Comparison of ENCODE assay signal across 9 mouse cellular contexts in the genomic region with DNA sequence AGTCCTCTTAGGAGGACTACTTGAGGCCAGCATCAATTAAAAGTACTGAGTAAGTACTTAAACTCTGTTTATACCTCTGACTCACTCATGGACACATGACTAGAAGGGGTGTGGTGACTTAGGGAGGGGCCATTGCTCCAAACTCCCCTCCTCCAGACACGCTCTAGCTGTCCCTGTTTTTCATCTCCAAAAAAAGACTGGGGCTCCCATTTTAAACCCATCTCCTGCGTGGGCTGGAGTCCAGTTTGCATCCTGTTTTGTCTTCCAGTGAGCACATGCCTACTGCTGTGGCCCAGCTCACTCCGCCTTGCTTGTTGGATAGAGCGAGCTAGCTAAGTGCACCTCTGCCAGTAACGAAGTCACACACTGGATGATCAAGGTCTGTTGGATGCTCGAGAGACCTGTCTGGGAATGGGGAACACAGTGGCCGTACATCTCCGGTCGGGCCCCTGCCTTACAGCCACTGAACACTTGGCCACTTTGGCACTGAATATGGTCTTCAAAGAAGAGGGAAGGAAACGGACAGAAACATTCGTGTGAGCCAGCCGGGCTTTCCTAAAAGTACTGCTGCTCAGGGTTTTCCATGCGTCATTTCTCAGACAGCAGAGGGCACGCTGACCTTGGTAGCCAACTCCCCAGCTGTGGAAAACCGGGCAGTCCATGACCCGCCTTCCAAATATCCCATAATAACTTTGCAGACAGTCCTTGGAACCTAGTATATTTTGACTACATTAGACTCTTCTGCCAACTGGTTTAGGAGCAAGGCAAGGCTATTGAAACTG.
DNase-seq lines count a peak whose midpoint lies in the region; ATAC-seq and TF ChIP-seq lines count a peak whose summit lies in the region.
"Had no signal": no experiment of that assay in that cellular context is flagged by ENCODE, and none has a peak within 500 bp of the region (broad histone marks: within the 10 kb centered on the region; RNA-seq: fewer than 3 reads in every experiment).

No protein-coding gene starts in this region.

- H3K9ac ChIP-seq in lung, embryonic 16.5 days (ENCODE audit: low read length) = no peak overlapping the region
- no peak overlapping the region for H3K9ac ChIP-seq in embryonic facial prominence, embryonic 14.5 days (ENCODE audit: low read depth, low read length)
- H3K9ac ChIP-seq in intestine, postnatal 0 days (ENCODE audit: low read depth, low read length) = no peak overlapping the region
- no peak overlapping the region for H3K9ac ChIP-seq in liver, embryonic 14.5 days (replicated peaks)
- H3K9ac ChIP-seq: lung, embryonic 15.5 days had no signal

- DNase-seq in lung, postnatal 4 days = no peak
- peak; percentile 42 for DNase-seq in embryonic facial prominence, embryonic 14.5 days (ENCODE audit: low spot score)
- no peak for DNase-seq in liver, embryonic 14.5 days (ENCODE audit: low read depth in 3 of 3, low spot score in 3 of 3)
- no peak for DNase-seq in cerebellum, postnatal 10 days
- DNase-seq in yolk sac, embryonic 10.5 days (ENCODE audit: low spot score) = no peak

- H3K4me3 ChIP-seq in lung, embryonic 16.5 days (ENCODE audit: low read length) = no peak overlapping the region
- no peak overlapping the region for H3K4me3 ChIP-seq in embryonic facial prominence, embryonic 14.5 days (ENCODE audit: low read depth, low read length)
- H3K4me3 ChIP-seq in intestine, postnatal 0 days (ENCODE audit: low read depth, low read length) = no peak overlapping the region
- no peak overlapping the region for H3K4me3 ChIP-seq in liver, embryonic 14.5 days (ENCODE audit: insufficient read depth in 1 of 2, low read depth in 2 of 2, low read length in 2 of 2)
- H3K4me3 ChIP-seq: lung, embryonic 15.5 days had no signal

- peaks cover 8% of the 10 kb centered on the region; the same call in 1 of the 2 replicates for H3K4me1 ChIP-seq in lung, embryonic 16.5 days (replicated peaks; ENCODE audit: control insufficient read depth, insufficient read depth, low read length)
- H3K4me1 ChIP-seq in embryonic facial prominence, embryonic 14.5 days (ENCODE audit: control insufficient read depth, insufficient read depth, low read length) = peaks cover 30% of the 10 kb centered on the region
- no peaks in the 10 kb centered on the region for H3K4me1 ChIP-seq in intestine, postnatal 0 days (replicated peaks; ENCODE audit: control insufficient read depth, insufficient read depth, low read length)
- H3K4me1 ChIP-seq in liver, embryonic 14.5 days (replicated peaks; ENCODE audit: control insufficient read depth in 2 of 2, insufficient read depth in 2 of 2, low read length in 1 of 2) = peaks cover 4 to 32% of the 10 kb centered on the region in 2 experiments; a peak in 3 of 4 replicates

- 73% methylated on average over 16 of the region's 16 CpGs for WGBS in lung, embryonic 16.5 days
- WGBS in embryonic facial prominence, embryonic 14.5 days = 65% methylated on average over 16 of the region's 16 CpGs
- WGBS in intestine, postnatal 0 days = 77% methylated on average over 16 of the region's 16 CpGs
- WGBS in liver, embryonic 14.5 days (ENCODE audit: insufficient replicate concordance) = 75% methylated on average over 16 of the region's 16 CpGs

- TF ChIP-seq EP300 in liver, embryonic 14.5 days (IDR thresholded peaks at IDR 0.05; ENCODE audit: low read depth) = no peak

- no peaks in the 10 kb centered on the region for H3K9me3 ChIP-seq in lung, embryonic 16.5 days (ENCODE audit: control insufficient read depth, low read length)
- H3K9me3 ChIP-seq in embryonic facial prominence, embryonic 14.5 days (ENCODE audit: control insufficient read depth, low read length) = no peaks in the 10 kb centered on the region
- H3K9me3 ChIP-seq in intestine, postnatal 0 days (ENCODE audit: control insufficient read depth) = no peaks in the 10 kb centered on the region
- H3K9me3 ChIP-seq in liver, embryonic 14.5 days (ENCODE audit: control insufficient read depth, low read length) = no peaks in the 10 kb centered on the region
- H3K9me3 ChIP-seq: lung, embryonic 15.5 days had no signal

- ATAC-seq in lung, embryonic 16.5 days (ENCODE audit: low read depth) = 0 out of 2 replicates have a peak, but pooled peaks have one; percentile 24
- ATAC-seq in embryonic facial prominence, embryonic 14.5 days (ENCODE audit: low read depth) = peak; percentile 14; the same call in 1 of the 2 replicates
- peak; percentile 61 for ATAC-seq in intestine, postnatal 0 days
- ATAC-seq in liver, embryonic 14.5 days (ENCODE audit: insufficient read depth) = peak; percentile 48
- no peak for ATAC-seq in activated CD4-positive, CD25-positive, alpha-beta regulatory T cell, adult 4 months

- H3K4me2 ChIP-seq in lung, embryonic 16.5 days (ENCODE audit: low read depth, low read length) = no peak overlapping the region
- H3K4me2 ChIP-seq in embryonic facial prominence, embryonic 14.5 days (ENCODE audit: low read depth, low read length) = no peak overlapping the region
- no peak overlapping the region for H3K4me2 ChIP-seq in intestine, postnatal 0 days (replicated peaks; ENCODE audit: low read depth)
- H3K4me2 ChIP-seq in liver, embryonic 14.5 days (ENCODE audit: low read depth) = no peak overlapping the region
- H3K4me2 ChIP-seq: lung, embryonic 15.5 days had no signal

- H3K36me3 ChIP-seq in lung, embryonic 16.5 days (ENCODE audit: control insufficient read depth, insufficient read depth, low read length) = peaks cover 16% of the 10 kb centered on the region; the same call in 1 of the 2 replicates
- peaks cover 44% of the 10 kb centered on the region for H3K36me3 ChIP-seq in embryonic facial prominence, embryonic 14.5 days (ENCODE audit: control insufficient read depth, insufficient read depth, low read length)
- H3K36me3 ChIP-seq in intestine, postnatal 0 days (ENCODE audit: control insufficient read depth, insufficient read depth) = peaks cover 38% of the 10 kb centered on the region
- H3K36me3 ChIP-seq in liver, embryonic 14.5 days (replicated peaks; ENCODE audit: control insufficient read depth, insufficient read depth, low read depth) = peaks cover 82% of the 10 kb centered on the region

- no peaks in the 10 kb centered on the region for H3K27me3 ChIP-seq in lung, embryonic 16.5 days (ENCODE audit: control insufficient read depth, insufficient read depth, low read depth, low read length)
- no peaks in the 10 kb centered on the region for H3K27me3 ChIP-seq in embryonic facial prominence, embryonic 14.5 days (replicated peaks; ENCODE audit: control insufficient read depth, insufficient read depth, low read length)
- H3K27me3 ChIP-seq in intestine, postnatal 0 days (replicated peaks; ENCODE audit: control insufficient read depth, insufficient read depth, low read length) = no peaks in the 10 kb centered on the region
- no peaks in the 10 kb centered on the region for H3K27me3 ChIP-seq in liver, embryonic 14.5 days (ENCODE audit: control insufficient read depth, insufficient read depth, low read length)
- H3K27me3 ChIP-seq: lung, embryonic 15.5 days had no signal

- no peak for TF ChIP-seq CTCF in intestine, postnatal 0 days (IDR thresholded peaks at IDR 0.05; ENCODE audit: low read depth)
- TF ChIP-seq CTCF in liver, embryonic 14.5 days (IDR thresholded peaks at IDR 0.05; ENCODE audit: low read depth) = no peak

- H3K27ac ChIP-seq in lung, embryonic 16.5 days (ENCODE audit: low read length) = no peak overlapping the region
- peak overlapping the region; percentile 64 for H3K27ac ChIP-seq in embryonic facial prominence, embryonic 14.5 days (replicated peaks; ENCODE audit: low read depth, low read length)
- H3K27ac ChIP-seq in intestine, postnatal 0 days (ENCODE audit: low read depth, low read length) = no peak overlapping the region; the same call in 1 of the 2 replicates
- peak overlapping the region; percentile 7 for H3K27ac ChIP-seq in liver, embryonic 14.5 days
- H3K27ac ChIP-seq: lung, embryonic 15.5 days had no signal

Comparison
In these comparisons a context has a peak if more than half of its experiments do, and no peak if none do; other contexts are left out.
1. H3K27ac ChIP-seq: peak in embryonic facial prominence, embryonic 14.5 days (single experiment) and liver, embryonic 14.5 days (single experiment); none in lung, embryonic 16.5 days (single experiment) and intestine, postnatal 0 days (single experiment).